Comparison of ENCODE assay signal across 8 mouse cellular contexts in the genomic region with DNA sequence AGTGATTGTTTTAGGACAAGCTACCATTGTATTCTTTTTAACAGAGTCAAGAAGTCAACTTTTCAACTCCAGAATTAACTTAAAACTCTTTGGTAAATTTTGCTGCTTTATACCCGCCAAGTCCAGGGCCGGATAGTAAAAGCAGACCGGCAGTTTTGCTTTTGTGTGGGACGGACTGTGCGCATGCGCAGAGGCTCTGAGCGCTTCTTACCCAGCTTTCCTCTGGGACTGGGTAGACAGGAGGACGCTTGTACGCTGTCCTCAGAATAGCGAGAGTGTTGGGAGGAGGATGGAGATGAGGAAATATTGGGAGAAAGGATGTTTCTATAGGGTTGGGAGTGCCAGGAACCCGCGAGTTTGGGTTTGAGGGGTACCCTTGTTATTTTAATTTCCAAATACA.
DNase-seq lines count a peak whose midpoint lies in the region; ATAC-seq and TF ChIP-seq lines count a peak whose summit lies in the region.

No protein-coding gene starts in this region.

- H3K36me3 ChIP-seq in megakaryocyte, embryonic 14.5 days (replicated peaks; ENCODE audit: low read length), result no peaks in the 10 kb centered on the region
- no peaks in the 10 kb centered on the region for H3K36me3 ChIP-seq in forebrain, embryonic 14.5 days (ENCODE audit: control insufficient read depth, insufficient read depth, low read length)
- H3K36me3 ChIP-seq in liver, embryonic 13.5 days, result no peaks in the 10 kb centered on the region
- no peaks in the 10 kb centered on the region for H3K36me3 ChIP-seq in neural tube, embryonic 11.5 days (ENCODE audit: control insufficient read depth, insufficient read depth, low read length)
- no peaks in the 10 kb centered on the region for H3K36me3 ChIP-seq in stomach, postnatal 0 days (ENCODE audit: control insufficient read depth, insufficient read depth, low read length)

- no peak overlapping the region for H3K27ac ChIP-seq in forebrain, embryonic 14.5 days (ENCODE audit: low read depth, low read length)
- H3K27ac ChIP-seq in liver, embryonic 13.5 days, result peak overlapping the region; percentile 20; the same call in 1 of the 2 replicates
- H3K27ac ChIP-seq in neural tube, embryonic 11.5 days (ENCODE audit: low read depth, low read length), result no peak overlapping the region
- peak overlapping the region; percentile 19; the same call in 1 of the 2 replicates for H3K27ac ChIP-seq in stomach, postnatal 0 days (replicated peaks)

- WGBS in forebrain, embryonic 14.5 days, result 8% methylated on average over 12 of the region's 12 CpGs
- 43% methylated on average over 12 of the region's 12 CpGs for WGBS in liver, embryonic 13.5 days (ENCODE audit: insufficient replicate concordance)
- WGBS in neural tube, embryonic 11.5 days, result 15% methylated on average over 12 of the region's 12 CpGs
- WGBS in stomach, postnatal 0 days, result 34% methylated on average over 12 of the region's 12 CpGs

- peak overlapping the region; percentile 23 for H3K4me3 ChIP-seq in megakaryocyte, embryonic 14.5 days (replicated peaks)
- H3K4me3 ChIP-seq in forebrain, embryonic 14.5 days (ENCODE audit: low read depth, low read length), result peak overlapping the region; percentile 18
- 0 out of 2 replicates have a peak overlapping the region, but pooled peaks have one; percentile 17 for H3K4me3 ChIP-seq in liver, embryonic 13.5 days (replicated peaks)
- 0 out of 2 replicates have a peak overlapping the region, but pooled peaks have one; percentile 5 for H3K4me3 ChIP-seq in neural tube, embryonic 11.5 days (ENCODE audit: low read depth, low read length)
- H3K4me3 ChIP-seq in stomach, postnatal 0 days (ENCODE audit: low read depth, low read length), result no peak overlapping the region

- no peaks in the 10 kb centered on the region for H3K9me3 ChIP-seq in megakaryocyte, embryonic 14.5 days
- H3K9me3 ChIP-seq in forebrain, embryonic 14.5 days (replicated peaks; ENCODE audit: control insufficient read depth, low read length), result no peaks in the 10 kb centered on the region
- no peaks in the 10 kb centered on the region for H3K9me3 ChIP-seq in liver, embryonic 13.5 days (replicated peaks)
- no peaks in the 10 kb centered on the region for H3K9me3 ChIP-seq in neural tube, embryonic 11.5 days (ENCODE audit: control insufficient read depth, low read length)
- no peaks in the 10 kb centered on the region for H3K9me3 ChIP-seq in stomach, postnatal 0 days (ENCODE audit: control insufficient read depth, low read length)

- peak overlapping the region; percentile 51 for H3K4me2 ChIP-seq in forebrain, embryonic 14.5 days (ENCODE audit: low read length)
- peak overlapping the region; percentile 46 for H3K4me2 ChIP-seq in liver, embryonic 13.5 days
- peak overlapping the region; percentile 36 for H3K4me2 ChIP-seq in neural tube, embryonic 11.5 days (ENCODE audit: low read depth)
- H3K4me2 ChIP-seq in stomach, postnatal 0 days (replicated peaks; ENCODE audit: low read depth), result peak overlapping the region; percentile 45

- no peak for TF ChIP-seq EP300 in stomach, postnatal 0 days (optimal IDR thresholded peaks at IDR 0.05)

- peaks cover 80% of the 10 kb centered on the region for H3K4me1 ChIP-seq in megakaryocyte, embryonic 14.5 days
- H3K4me1 ChIP-seq in forebrain, embryonic 14.5 days (ENCODE audit: control insufficient read depth, insufficient read depth, low read length), result peaks cover 13% of the 10 kb centered on the region
- peaks cover 19% of the 10 kb centered on the region for H3K4me1 ChIP-seq in liver, embryonic 13.5 days (replicated peaks)
- peaks cover 28% of the 10 kb centered on the region for H3K4me1 ChIP-seq in neural tube, embryonic 11.5 days (ENCODE audit: control insufficient read depth, insufficient read depth, low read length)
- no peaks in the 10 kb centered on the region for H3K4me1 ChIP-seq in stomach, postnatal 0 days (replicated peaks; ENCODE audit: control insufficient read depth, insufficient read depth)

- intact Hi-C loops in heart, postnatal 10 days (cut with DNase I), result loop anchor here (5.0 kb wide), 1 partner anchor 93 kb away; no protein-coding TSS in a partner anchor

- peak; percentile 87 for DNase-seq in forebrain, embryonic 14.5 days (ENCODE audit: low spot score)
- peak; percentile 82 for DNase-seq in heart, postnatal 10 days
- DNase-seq in kidney, postnatal 4 days, result peak; percentile 85 to 87
- peak; percentile 36 for DNase-seq in liver, embryonic 13.5 days
- peak; percentile 84 for DNase-seq in neural tube, embryonic 11.5 days (ENCODE audit: low spot score)
- peak; percentile 62 for DNase-seq in stomach, postnatal 0 days (ENCODE audit: low spot score)

- H3K9ac ChIP-seq in forebrain, embryonic 14.5 days (ENCODE audit: low read length), result peak overlapping the region; percentile 29
- H3K9ac ChIP-seq in liver, embryonic 13.5 days, result no peak overlapping the region; the same call in 1 of the 2 replicates
- H3K9ac ChIP-seq in neural tube, embryonic 11.5 days (ENCODE audit: low read length), result no peak overlapping the region; the same call in 1 of the 2 replicates
- 0 out of 2 replicates have a peak overlapping the region, but pooled peaks have one; percentile 9 for H3K9ac ChIP-seq in stomach, postnatal 0 days (ENCODE audit: low read length)

- TF ChIP-seq CTCF in stomach, postnatal 0 days (IDR thresholded peaks at IDR 0.05; ENCODE audit: low read depth), result no peak

- H3K27me3 ChIP-seq in megakaryocyte, embryonic 14.5 days (replicated peaks), result peaks cover 10% of the 10 kb centered on the region
- peaks cover 19% of the 10 kb centered on the region for H3K27me3 ChIP-seq in forebrain, embryonic 14.5 days (replicated peaks; ENCODE audit: control insufficient read depth, insufficient read depth, low read length)
- H3K27me3 ChIP-seq in liver, embryonic 13.5 days, result peaks cover 34% of the 10 kb centered on the region
- H3K27me3 ChIP-seq in neural tube, embryonic 11.5 days (ENCODE audit: control insufficient read depth, insufficient read depth, low read length), result peaks cover 9% of the 10 kb centered on the region; the same call in 1 of the 2 replicates
- H3K27me3 ChIP-seq in stomach, postnatal 0 days (ENCODE audit: control insufficient read depth, insufficient read depth, low read length), result no peaks in the 10 kb centered on the region

- no peak for ATAC-seq in megakaryocyte, adult 5-6 weeks (ENCODE audit: poor library complexity, severe bottlenecking)
- peak; percentile 69 for ATAC-seq in forebrain, embryonic 14.5 days
- no peak for ATAC-seq in liver, embryonic 13.5 days (ENCODE audit: low read depth)
- ATAC-seq in neural tube, embryonic 11.5 days (ENCODE audit: insufficient read depth, low FRiP score, low TSS enrichment), result no peak
- peak; percentile 49; the same call in 1 of the 2 replicates for ATAC-seq in stomach, postnatal 0 days (ENCODE audit: low FRiP score, low TSS enrichment)

Comparison
In these comparisons a context has a peak if more than half of its experiments do, and no peak if none do; other contexts are left out.
1. ATAC-seq: peak in forebrain, embryonic 14.5 days (single experiment) and stomach, postnatal 0 days (single experiment); none in megakaryocyte, adult 5-6 weeks (single experiment), liver, embryonic 13.5 days (single experiment) and neural tube, embryonic 11.5 days (single experiment).
2. DNase-seq: peak in every context shown above with its lines; median percentile 87 in forebrain, embryonic 14.5 days; 86 in kidney, postnatal 4 days; 84 in neural tube, embryonic 11.5 days; 82 in heart, postnatal 10 days; 62 in stomach, postnatal 0 days; 36 in liver, embryonic 13.5 days.
3. H3K27ac ChIP-seq: peak in liver, embryonic 13.5 days (single experiment) and stomach, postnatal 0 days (single experiment); none in forebrain, embryonic 14.5 days (single experiment) and neural tube, embryonic 11.5 days (single experiment).
4. H3K9ac ChIP-seq: peak in forebrain, embryonic 14.5 days (single experiment) and stomach, postnatal 0 days (single experiment); none in liver, embryonic 13.5 days (single experiment) and neural tube, embryonic 11.5 days (single experiment).
5. Peak in every context shown above with its lines, with median percentiles within 50 percentile points of each other: H3K4me2 ChIP-seq.